Mouse (Mus musculus) bone marrow macrophage, adult 2 months (primary cell): Measurements from ENCODE around the gene Pbx1.

Experiments used
- CTCF ChIP-seq: IDR thresholded peaks from 2 replicates; pipeline ENCODE4 v1.5.1; 2012; ENCODE audit warnings: low read depth, mild to moderate bottlenecking, low read length, moderate library complexity
- POLR2A ChIP-seq: IDR thresholded peaks from 2 replicates; pipeline ENCODE4 v1.6.1; 2012; ENCODE audit warnings: mild to moderate bottlenecking, low read depth, low read length, borderline replicate concordance

GRCm38 (mm10) chr1:168394535-168394934 is 37.5 kb downstream of the Pbx1 start:
- TF ChIP-seq POLR2A, result no peak
- TF ChIP-seq CTCF, result no peak
